Mouse (Mus musculus) ES-Bruce4 (cell line): ENCODE measurements around the gene Pank3. TPM values are rescaled to one million over a fixed set of nuclear protein-coding genes. Genes with fewer than 3 reads are reported as not detected.

Experiments used
- H3K27ac ChIP-seq: 2 replicates; pipeline ENCODE4 v1.5.1; 2012; ENCODE audit warnings: low read length, inconsistent platforms; ENCODE audit not compliant: insufficient read depth
- H3K27me3 ChIP-seq: 2 replicates; pipeline ENCODE4 v1.6.1; 2012; ENCODE audit warnings: mild to moderate bottlenecking, low read length, inconsistent platforms; ENCODE audit not compliant: control insufficient read depth, poor library complexity, insufficient read depth, severe bottlenecking
- H3K36me3 ChIP-seq: 2 replicates; pipeline ENCODE4 v1.6.1; 2012; ENCODE audit warnings: inconsistent platforms, mild to moderate bottlenecking, low read length, moderate library complexity; ENCODE audit not compliant: control insufficient read depth, poor library complexity, insufficient read depth, severe bottlenecking
- H3K4me1 ChIP-seq: one replicate; pipeline ENCODE4 v1.8.1; 2011; ENCODE audit warnings: low read length; ENCODE audit not compliant: control insufficient read depth, insufficient read depth
- H3K4me3 ChIP-seq: 2 replicates; pipeline ENCODE4 v1.5.1; 2011; ENCODE audit warnings: low read depth, mild to moderate bottlenecking, low read length
- H3K9ac ChIP-seq: 2 replicates; pipeline ENCODE4 v1.6.1; 2012; ENCODE audit warnings: low read depth, mild to moderate bottlenecking, inconsistent platforms; ENCODE audit not compliant: poor library complexity, severe bottlenecking
- H3K9me3 ChIP-seq: replicated peaks from 2 replicates; pipeline ENCODE4 v1.6.1; 2012; ENCODE audit warnings: mild to moderate bottlenecking, low read length, inconsistent platforms; ENCODE audit not compliant: control insufficient read depth, poor library complexity, insufficient read depth, severe bottlenecking
- CTCF ChIP-seq: IDR thresholded peaks from one replicate; pipeline ENCODE4 v1.8.1; 2011; ENCODE audit warnings: low read depth, low read length
- EP300 ChIP-seq: IDR thresholded peaks from 2 replicates; pipeline ENCODE4 v1.6.1; 2011; ENCODE audit warnings: low read depth, low read length; ENCODE audit not compliant: insufficient read depth
- POLR2A ChIP-seq: IDR thresholded peaks from one replicate; pipeline ENCODE4 v1.8.1; 2011; ENCODE audit warnings: low read length; ENCODE audit not compliant: insufficient read depth
- polyA plus RNA-seq: library from polyadenylated mRNA; stranded (reverse); fragments of >200 nt; gene quantifications from 2 replicates; pipeline ENCODE4 v1.2.4, GENCODE M21; 2011; ENCODE audit warnings: low read depth; ENCODE audit not compliant: missing spikeins, insufficient read depth, insufficient read length

The Pank3 gene
- polyA plus RNA-seq, 1 experiment: 29.3 TPM

DNA sequence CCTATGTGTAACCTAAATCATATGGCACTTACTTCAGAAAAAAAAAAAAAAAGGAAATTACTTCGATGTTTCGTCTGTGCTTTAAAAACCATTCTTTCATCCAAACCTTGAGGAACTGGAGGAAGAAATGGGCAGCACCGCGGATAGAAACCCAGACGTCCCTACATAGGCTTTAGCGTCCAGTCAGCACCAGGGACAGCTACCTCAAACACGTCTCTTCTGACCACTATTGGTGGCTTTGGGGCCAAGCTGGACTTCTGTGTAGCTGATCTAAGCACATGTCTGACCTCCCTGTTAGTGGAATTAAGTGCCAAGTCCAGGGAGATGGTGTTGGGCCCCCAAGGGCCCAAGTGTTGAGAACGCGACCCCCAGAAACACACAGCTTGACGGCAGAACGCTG lies 29.6 kb downstream of the Pank3 start, which contains the start of gene Fbll1:
Gene Fbll1, minus strand, starts transcription at position 11 of the 400 bp plus-strand sequence.
- Histone ChIP-seq H3K27ac (no peak within 1 kb of the TSS), H3K27me3 (peaks cover 15% of the 10 kb centered on the region), H3K9ac (0 out of 2 replicates have a peak within 1 kb of the TSS, but pooled peaks have one; percentile 24), H3K9me3 (no peaks in the 10 kb centered on the region), H3K4me1 (no peaks in the 10 kb centered on the region), H3K4me3 (peak within 1 kb of the TSS; percentile 61), H3K36me3 (no peaks in the 10 kb centered on the region)
- TF ChIP-seq POLR2A: no peak
- TF ChIP-seq EP300: no peak
- no peak for TF ChIP-seq CTCF

DNA sequence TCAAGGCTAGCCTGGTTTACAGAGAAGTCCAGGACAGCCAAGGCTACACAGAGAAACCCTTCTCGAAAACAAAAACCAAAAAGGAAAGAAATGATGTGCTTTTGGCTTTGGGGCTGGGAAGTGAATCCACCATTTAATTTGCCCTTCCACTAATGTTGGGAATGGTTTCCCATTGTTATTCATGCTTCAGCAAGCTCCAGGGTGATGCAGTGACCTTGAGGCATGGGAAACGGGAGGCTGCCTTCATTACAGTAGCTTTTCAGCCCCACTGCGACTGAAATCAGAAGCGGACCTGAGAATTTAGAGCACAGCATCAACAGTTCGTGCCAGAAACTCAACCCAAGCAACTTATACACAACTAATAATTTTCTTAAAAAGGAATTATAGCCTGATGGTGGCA lies 32.0 kb downstream of the Pank3 start:
- Histone ChIP-seq H3K27ac (no peak overlapping the region), H3K4me3 (no peak overlapping the region), H3K27me3 (peaks cover 15% of the 10 kb centered on the region), H3K4me1 (no peaks in the 10 kb centered on the region), H3K9ac (no peak overlapping the region), H3K9me3 (no peaks in the 10 kb centered on the region), H3K36me3 (no peaks in the 10 kb centered on the region)
- TF ChIP-seq POLR2A: no peak
- no peak for TF ChIP-seq CTCF
- TF ChIP-seq EP300: no peak

- H3K4me1 ChIP-seq: no peaks in the 10 kb centered on the region
These were observed 42.2 kb downstream of the Pank3 start for GRCm38 (mm10) chr11:35811458-35811857.

DNA sequence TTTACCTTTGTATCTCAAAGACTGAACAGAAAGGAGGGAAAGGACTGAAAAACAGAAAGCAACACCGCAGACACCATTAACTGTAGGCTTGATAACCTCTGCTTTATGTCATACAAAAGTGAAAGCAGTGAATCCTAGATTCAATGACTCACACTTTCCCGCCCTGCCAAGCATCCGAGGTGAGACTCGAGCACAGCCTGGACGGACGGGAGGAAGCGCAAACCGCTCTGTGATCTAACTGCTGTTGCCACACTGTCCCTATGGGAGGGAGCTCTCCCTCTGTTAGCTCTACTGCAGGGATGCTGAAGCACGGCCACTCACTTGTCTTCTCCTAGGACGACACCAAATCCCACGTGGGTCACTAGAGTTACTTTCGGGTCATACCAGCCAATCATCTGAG lies 47.0 kb downstream of the Pank3 start:
- Histone ChIP-seq H3K27me3 (no peaks in the 10 kb centered on the region), H3K27ac (no peak overlapping the region), H3K9me3 (no peaks in the 10 kb centered on the region), H3K4me1 (no peaks in the 10 kb centered on the region), H3K9ac (no peak overlapping the region), H3K4me3 (no peak overlapping the region), H3K36me3 (peaks cover 72% of the 10 kb centered on the region)
- TF ChIP-seq EP300 (no peak), CTCF (no peak), POLR2A (no peak)

More at GRCm38 (mm10) chr11:35811458-35811857, 42.2 kb downstream of the Pank3 start:
- no peaks in the 10 kb centered on the region for H3K27me3 ChIP-seq
- H3K9me3 ChIP-seq: no peaks in the 10 kb centered on the region
- H3K36me3 ChIP-seq: peaks cover 57% of the 10 kb centered on the region
- no peak overlapping the region for H3K4me3 ChIP-seq
- no peak overlapping the region for H3K27ac ChIP-seq
- TF ChIP-seq CTCF: no peak
- H3K9ac ChIP-seq: no peak overlapping the region

DNA sequence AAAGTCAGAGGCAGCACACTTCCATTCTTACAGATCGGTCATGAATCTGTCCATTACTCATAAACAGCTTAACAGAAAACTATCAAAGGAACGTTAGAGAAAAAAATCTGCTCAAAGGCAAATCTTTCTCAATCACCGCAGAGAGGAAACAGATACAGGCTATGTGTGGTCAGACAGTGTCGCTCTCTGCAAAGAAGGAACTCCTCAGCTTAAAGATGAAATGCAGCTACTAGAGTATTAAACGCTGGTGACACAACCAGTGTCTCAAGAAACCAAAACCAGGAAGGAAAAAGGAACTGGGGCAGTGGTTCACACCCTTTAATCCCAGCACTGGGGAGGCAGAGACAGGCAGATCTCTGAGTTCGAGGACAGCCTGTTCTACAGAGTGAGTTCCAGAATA lies 58.4 kb downstream of the Pank3 start:
- Histone ChIP-seq H3K36me3 (peaks cover 80% of the 10 kb centered on the region), H3K9ac (no peak overlapping the region), H3K4me1 (no peaks in the 10 kb centered on the region), H3K9me3 (no peaks in the 10 kb centered on the region), H3K27me3 (no peaks in the 10 kb centered on the region), H3K4me3 (no peak overlapping the region), H3K27ac (no peak overlapping the region)
- TF ChIP-seq EP300: no peak
- no peak for TF ChIP-seq CTCF
- TF ChIP-seq POLR2A: no peak

DNA sequence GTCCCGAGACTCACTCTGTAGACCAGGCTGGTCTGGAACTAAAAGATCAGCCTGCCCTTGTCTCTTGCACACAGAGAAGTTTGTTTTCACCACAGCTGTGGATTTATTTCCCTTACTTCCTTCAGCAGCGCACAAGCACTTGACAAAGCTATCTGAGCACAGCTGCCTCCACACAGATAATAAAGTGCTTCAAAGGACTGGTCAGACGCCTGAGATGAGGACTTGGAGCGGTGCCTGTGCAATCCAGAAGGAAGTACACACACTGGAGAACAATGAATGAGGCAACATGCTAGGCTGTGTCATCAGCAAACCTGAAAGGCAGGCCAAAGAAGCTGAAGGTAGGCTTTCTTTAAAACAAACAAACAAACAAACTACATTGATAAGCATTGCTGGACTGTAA lies 62.9 kb downstream of the Pank3 start:
- H3K4me3 ChIP-seq: no peak overlapping the region
- no peak overlapping the region for H3K9ac ChIP-seq
- no peaks in the 10 kb centered on the region for H3K4me1 ChIP-seq
- no peak for TF ChIP-seq EP300
- TF ChIP-seq POLR2A: no peak
- no peak for TF ChIP-seq CTCF
- H3K27me3 ChIP-seq: no peaks in the 10 kb centered on the region
- H3K27ac ChIP-seq: no peak overlapping the region
- peaks cover 50% of the 10 kb centered on the region for H3K36me3 ChIP-seq
- no peaks in the 10 kb centered on the region for H3K9me3 ChIP-seq
